Mouse (Mus musculus): ENCODE measurements around the gene 2410004P03Rik. TPM values are rescaled to one million over a fixed set of nuclear protein-coding genes. Genes with fewer than 3 reads are reported as not detected.

The 2410004P03Rik gene
- total RNA-seq, 2 experiments from 2014 or later: 0.06 to 0.12 TPM

Other genes with a start within 250 kb of the 2410004P03Rik start
- gene Greb1, start 210.8 kb downstream of the 2410004P03Rik start, total RNA-seq (2021): 10 to 100 TPM; 19.3 to 37.1 TPM
- 10 to 100 TPM; 27.5 to 43.8 TPM for gene E2f6, start 200.8 kb downstream of the 2410004P03Rik start, total RNA-seq (2021)
- 10 to 100 TPM; 49.0 to 67.2 TPM for gene Rock2, start 116.8 kb downstream of the 2410004P03Rik start, total RNA-seq (2021)
- gene Pqlc3, start 11.3 kb downstream of the 2410004P03Rik start, total RNA-seq (2021): 1 to 10 TPM; 4.5 to 4.6 TPM
- under 1 TPM; 0.27 to 0.30 TPM for gene Kcnf1, start 165.2 kb upstream of the 2410004P03Rik start, total RNA-seq (2021)